Mouse (Mus musculus) gastrocnemius, postnatal 10 days (tissue): ENCODE results near the gene Olfr143. TPM values are rescaled to one million over a fixed set of nuclear protein-coding genes. Genes with fewer than 3 reads are reported as not detected.

ENCODE experiments used
- DNase-seq: peaks from one replicate; pipeline ENCODE4 v3.0.0; 2021; ENCODE audit warnings: mixed read lengths
- long read RNA-seq, 2 experiments: library from polyadenylated mRNA; stranded (forward); transcript quantifications; one replicate each; pipeline ENCODE4 v2.0.0; 2021
- total RNA-seq, 2 experiments: library from RNA; stranded (reverse); gene quantifications; 2 replicates each; pipeline ENCODE4 v1.2.3; 2021

Olfr143 gene
- not detected for total RNA-seq
- long read RNA-seq, experiment 1: 0 reads
- long read RNA-seq, experiment 2: 0 reads

DNA sequence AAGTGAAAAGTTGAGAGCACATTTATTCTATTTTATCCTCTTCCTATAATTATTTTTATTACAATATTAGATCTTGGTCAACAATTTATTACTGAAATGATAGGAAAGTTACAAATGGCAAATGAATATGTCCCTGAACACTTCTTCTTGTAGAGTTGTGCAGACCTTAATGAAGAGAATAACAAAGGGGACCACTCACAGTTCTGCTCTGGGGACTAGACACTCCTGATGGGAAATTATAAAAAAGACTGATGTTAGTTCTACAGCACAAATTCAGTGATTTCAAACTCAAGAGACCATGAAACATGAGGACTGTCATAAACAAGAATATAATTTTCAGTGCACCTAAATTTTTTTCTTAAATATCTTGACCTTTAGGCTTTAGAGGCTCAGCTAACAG, at the start of gene Olfr143:
Gene Olfr143, plus strand, starts transcription at position 301 of the 400 bp plus-strand sequence.
- DNase-seq: no peak

DNA sequence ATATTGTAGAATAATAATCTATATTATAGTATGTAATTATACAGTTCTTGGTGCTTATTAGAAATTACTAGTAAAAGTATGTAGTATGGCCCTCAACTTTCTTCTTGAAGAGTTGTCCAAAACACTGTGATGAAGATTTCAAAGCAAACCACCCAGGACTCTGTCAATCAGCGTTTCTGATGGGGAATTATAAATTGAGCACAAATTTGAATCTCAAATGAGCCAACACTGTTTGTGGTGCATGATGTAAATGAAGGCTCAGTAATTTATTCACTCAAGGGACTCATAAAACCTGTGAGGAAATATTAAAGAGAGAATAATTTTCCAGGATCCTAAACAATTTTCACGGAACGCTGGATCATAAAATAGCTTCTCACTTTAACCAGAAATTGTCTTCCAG, 44.5 kb upstream of the Olfr143 start, which contains the start of gene Olfr893:
Gene Olfr893, plus strand, starts transcription at position 301 of the 400 bp plus-strand sequence.
- DNase-seq: no peak

DNA sequence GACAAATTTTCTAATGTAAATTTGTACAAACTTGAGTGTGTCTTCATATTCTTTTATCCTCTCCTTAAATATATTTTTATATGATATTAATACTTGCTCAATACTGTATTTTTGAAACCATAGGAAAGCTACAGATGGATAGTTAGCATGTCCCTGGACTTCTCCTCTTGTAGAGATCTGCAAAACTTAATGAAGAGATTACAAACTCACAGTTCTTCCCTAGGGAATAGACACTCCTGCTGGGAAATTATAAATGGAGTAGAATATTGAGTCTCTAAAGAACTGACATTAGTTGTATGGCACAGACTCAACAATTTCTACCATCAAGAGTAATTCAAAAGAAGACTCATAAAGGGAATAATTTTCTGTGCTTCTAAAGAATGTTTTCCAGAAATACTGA, 34.8 kb upstream of the Olfr143 start, which contains the start of gene Olfr894:
Gene Olfr894, plus strand, starts transcription at position 301 of the 400 bp plus-strand sequence.
- no peak for DNase-seq

DNA sequence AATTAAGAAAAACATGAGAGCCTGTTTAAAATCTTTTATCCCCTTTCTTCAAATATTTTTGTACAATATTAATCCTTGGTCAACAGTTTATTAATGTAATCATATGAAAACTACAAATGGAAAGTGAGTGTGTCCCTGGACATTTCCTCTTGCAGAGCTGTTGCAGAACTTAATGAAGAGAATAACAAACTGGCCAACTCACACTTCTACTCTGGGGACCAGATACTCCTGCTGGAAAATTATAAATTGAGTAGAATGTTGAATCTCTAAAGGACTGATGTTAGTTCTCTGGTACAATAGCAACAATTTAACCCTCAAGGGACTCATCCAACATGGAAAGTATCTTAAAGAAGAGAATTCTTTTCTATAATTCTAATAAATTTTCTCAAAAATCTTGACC, 15.0 kb downstream of the Olfr143 start, which contains the start of gene Olfr895:
Gene Olfr895, plus strand, starts transcription at position 301 of the 400 bp plus-strand sequence.
- DNase-seq: no peak

DNA sequence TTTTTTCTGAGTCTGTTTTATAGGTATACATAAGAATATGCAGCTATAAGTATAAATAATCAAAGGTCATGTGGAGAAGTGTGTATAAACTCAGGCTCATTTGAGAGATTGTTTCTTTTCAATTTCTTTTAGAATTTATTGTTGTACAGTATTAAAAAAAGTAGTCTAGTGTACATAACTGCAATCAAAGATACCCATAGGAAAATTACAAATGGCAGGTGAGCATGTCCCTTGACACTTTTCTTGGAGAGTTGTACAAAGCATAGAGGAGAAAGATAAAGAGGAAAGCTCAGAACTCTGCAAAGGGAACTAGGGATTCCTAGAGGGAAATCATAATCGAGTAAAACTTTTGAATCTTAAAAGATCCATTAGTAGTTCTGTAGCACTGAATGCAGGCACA, 38.2 kb downstream of the Olfr143 start, which contains the start of gene Olfr896-ps1:
Gene Olfr896-ps1, plus strand, starts transcription at position 301 of the 400 bp plus-strand sequence.
- no peak for DNase-seq

Other genes with a start within 250 kb of the Olfr143 start
- not detected for gene Olfr883, start 227.0 kb upstream of the Olfr143 start, total RNA-seq
- not detected for gene Olfr884, start 206.2 kb upstream of the Olfr143 start, total RNA-seq
- gene Olfr885, start 191.5 kb upstream of the Olfr143 start, total RNA-seq: not detected
- not detected for gene Olfr887, start 168.7 kb upstream of the Olfr143 start, total RNA-seq
- gene Olfr888, start 144.6 kb upstream of the Olfr143 start, total RNA-seq: not detected
- not detected for gene Olfr889, start 137.6 kb upstream of the Olfr143 start, total RNA-seq
- gene Olfr890, start 110.3 kb upstream of the Olfr143 start, total RNA-seq: not detected
- gene Olfr891, start 72.0 kb upstream of the Olfr143 start, total RNA-seq: not detected
- gene Olfr893, start 44.4 kb upstream of the Olfr143 start, total RNA-seq: not detected
- not detected for gene Olfr894, start 34.7 kb upstream of the Olfr143 start, total RNA-seq
- not detected for gene Olfr895, start 15.1 kb downstream of the Olfr143 start, total RNA-seq
- not detected for gene Olfr896-ps1, start 38.3 kb downstream of the Olfr143 start, total RNA-seq
- gene Olfr25, start 76.3 kb downstream of the Olfr143 start, total RNA-seq: not detected
- gene Olfr898, start 95.6 kb downstream of the Olfr143 start, total RNA-seq: not detected
- gene Olfr250, start 114.1 kb downstream of the Olfr143 start, total RNA-seq: not detected
- gene Olfr251, start 124.3 kb downstream of the Olfr143 start, total RNA-seq: not detected
- gene Olfr147, start 148.9 kb downstream of the Olfr143 start, total RNA-seq: not detected
- gene Olfr901, start 176.7 kb downstream of the Olfr143 start, total RNA-seq: not detected
- not detected for gene Olfr902, start 194.9 kb downstream of the Olfr143 start, total RNA-seq
- gene Olfr904, start 210.4 kb downstream of the Olfr143 start, total RNA-seq: not detected
- gene Olfr905, start 218.3 kb downstream of the Olfr143 start, total RNA-seq: not detected
- not detected for gene Olfr906, start 234.3 kb downstream of the Olfr143 start, total RNA-seq
- not detected for gene Olfr907, start 243.0 kb downstream of the Olfr143 start, total RNA-seq